Mouse (Mus musculus) lung, postnatal 0 days (tissue): ENCODE data around the gene Slc2a5.

ENCODE experiments used
- CTCF ChIP-seq: IDR thresholded peaks from 2 replicates; pipeline ENCODE4 v1.5.1; 2016; ENCODE audit warnings: antibody characterized with exemption, mild to moderate bottlenecking
- EP300 ChIP-seq: IDR thresholded peaks from 2 replicates; pipeline ENCODE4 v1.6.1; 2016; ENCODE audit warnings: antibody characterized with exemption, mild to moderate bottlenecking, control low read depth

DNA sequence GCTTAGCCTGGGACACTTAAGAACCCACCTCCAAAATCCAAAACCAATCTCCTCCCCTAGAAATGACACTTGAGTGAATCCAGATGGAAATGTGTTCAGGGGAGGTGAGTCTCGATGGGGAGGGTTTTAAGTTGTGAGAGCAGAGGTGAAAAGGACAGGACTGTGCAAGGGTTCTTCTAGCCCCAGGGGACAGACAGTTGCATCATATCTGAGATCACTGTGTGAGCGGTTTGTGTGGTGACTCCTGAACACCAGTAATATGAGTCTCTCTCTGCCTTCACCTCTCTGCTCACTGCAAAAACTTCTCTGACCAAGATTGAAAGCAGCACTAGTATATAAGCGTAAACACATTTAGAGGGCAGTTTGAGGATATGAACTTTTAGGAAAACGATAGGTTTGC lies 27.2 kb downstream of the Slc2a5 start:
- no peak for TF ChIP-seq CTCF
- TF ChIP-seq EP300, result no peak
